Mouse (Mus musculus) pancreas, adult 10 weeks (tissue): Measurements from ENCODE around the gene Acad8. TPM values are rescaled to one million over a fixed set of nuclear protein-coding genes. Genes with fewer than 3 reads are reported as not detected.

ENCODE experiments used
- polyA plus RNA-seq: library from polyadenylated mRNA; stranded (reverse); fragments of 350-450 nt; fragmentation: Illumina TruSeq; extraction: RNeasy Lipid Tissue Mini Kit (QIAGEN cat#74804); gene quantifications from one replicate; pipeline ENCODE4 v1.2.3, GENCODE M21; 2015; ENCODE audit warnings: low read depth, low replicate concordance; ENCODE audit not compliant: insufficient read depth

The Acad8 gene
- 12.7 TPM for polyA plus RNA-seq

GRCm38 (mm10) chr9:26999461-27000395 lies at the start of gene Acad8, which contains the start of gene Thyn1:
Gene Acad8 (minus strand): TSS chr9:26999566.
Gene Thyn1 (plus strand): TSS chr9:26999710.

GRCm38 (mm10) chr9:27029828-27030762 lies 30.7 kb upstream of the Acad8 start, which contains the start of the genes Vps26b and Ncapd3:
Gene Vps26b (minus strand): TSS chr9:27030065.
Gene Ncapd3 (plus strand): TSS chr9:27030175.

Other genes starting within 250 kb of the Acad8 start
- 4.6 TPM for gene Glb1l2, start 193.1 kb downstream of the Acad8 start, polyA plus RNA-seq
- not detected for gene Glb1l3, start 138.7 kb downstream of the Acad8 start, polyA plus RNA-seq
- not detected for gene Gm1110, start 76.5 kb downstream of the Acad8 start, polyA plus RNA-seq
- 12.8 TPM for gene Thyn1, start 144 bp upstream of the Acad8 start, polyA plus RNA-seq
- gene Vps26b, start 30.5 kb upstream of the Acad8 start, polyA plus RNA-seq, result 5.3 TPM
- gene Ncapd3, start 30.6 kb upstream of the Acad8 start, polyA plus RNA-seq, result 3.7 TPM
- 15.0 TPM for gene Jam3, start 155.9 kb upstream of the Acad8 start, polyA plus RNA-seq